Mouse (Mus musculus) kidney, adult 2 months (tissue): ENCODE results near the gene Washc3.

Experiments used
- CTCF ChIP-seq: fragments of 200-500 bp; conservative IDR thresholded peaks from 2 replicates; pipeline ENCODE4 v1.5.1; 2011; ENCODE audit warnings: low read depth, mild to moderate bottlenecking, control low read depth, low read length, moderate library complexity, mixed read lengths; ENCODE audit not compliant: insufficient read depth, insufficient read length
- POLR2A ChIP-seq: fragments of 200-500 bp; IDR thresholded peaks from one replicate; pipeline ENCODE4 v1.6.1; 2011; ENCODE audit warnings: low read depth, low read length, control low read depth

GRCm38 (mm10) chr10:88200951-88201638 lies at the start of gene Washc3:
- TF ChIP-seq CTCF (no peak), POLR2A (peak; percentile 70)
